Mouse (Mus musculus) MEL (cell line): ENCODE results near the gene Shtn1.

Experiments used
- CTCF ChIP-seq, 3 experiments: IDR thresholded peaks in 2 of 3; conservative IDR thresholded peaks in 1 of 3; 2 replicates each; pipeline ENCODE4 v1.5.1; 2011 to 2012; ENCODE audit warnings: low read length in 3 of 3, low read depth in 2 of 3, mild to moderate bottlenecking in 2 of 3, improper control_type of control experiment in 1 of 3, inconsistent platforms in 1 of 3, mixed read lengths in 1 of 3, moderate library complexity in 1 of 3; ENCODE audit not compliant: control insufficient read depth in 1 of 3, insufficient read depth in 1 of 3, poor library complexity in 1 of 3, severe bottlenecking in 1 of 3
- ETS1 ChIP-seq: IDR thresholded peaks from 2 replicates; pipeline ENCODE4 v1.6.1; 2012; ENCODE audit warnings: low read depth, mild to moderate bottlenecking, inconsistent platforms, low read length, improper control_type of control experiment, moderate library complexity
- GATA1 ChIP-seq: IDR thresholded peaks from 2 replicates; pipeline ENCODE4 v1.6.1; 2011; ENCODE audit warnings: low read depth, low read length, improper control_type of control experiment
- MAX ChIP-seq: IDR thresholded peaks from 2 replicates; pipeline ENCODE4 v1.6.1; 2011; ENCODE audit warnings: low read length, improper control_type of control experiment
- POLR2A ChIP-seq, 2 experiments: IDR thresholded peaks; 2 replicates each; pipeline ENCODE4 v1.6.1; 2011 to 2012; ENCODE audit warnings: low read length in 2 of 2, mild to moderate bottlenecking in 2 of 2, control low read depth in 1 of 2, improper control_type of control experiment in 1 of 2, low read depth in 1 of 2, moderate library complexity in 1 of 2; ENCODE audit not compliant: control insufficient read depth in 1 of 2, insufficient read depth in 1 of 2, poor library complexity in 1 of 2
- TAL1 ChIP-seq: IDR thresholded peaks from 2 replicates; pipeline ENCODE4 v1.6.1; 2012; ENCODE audit warnings: mild to moderate bottlenecking, inconsistent platforms, low read length, moderate library complexity, mixed read lengths
- TCF12 ChIP-seq: IDR thresholded peaks from 2 replicates; pipeline ENCODE4 v1.6.1; 2014; ENCODE audit warnings: low read depth, mild to moderate bottlenecking, inconsistent platforms, low read length, improper control_type of control experiment, moderate library complexity
- USF1 ChIP-seq: IDR thresholded peaks from 2 replicates; pipeline ENCODE4 v1.6.1; 2014; ENCODE audit warnings: low read depth, mild to moderate bottlenecking, inconsistent platforms, low read length, improper control_type of control experiment, moderate library complexity

DNA sequence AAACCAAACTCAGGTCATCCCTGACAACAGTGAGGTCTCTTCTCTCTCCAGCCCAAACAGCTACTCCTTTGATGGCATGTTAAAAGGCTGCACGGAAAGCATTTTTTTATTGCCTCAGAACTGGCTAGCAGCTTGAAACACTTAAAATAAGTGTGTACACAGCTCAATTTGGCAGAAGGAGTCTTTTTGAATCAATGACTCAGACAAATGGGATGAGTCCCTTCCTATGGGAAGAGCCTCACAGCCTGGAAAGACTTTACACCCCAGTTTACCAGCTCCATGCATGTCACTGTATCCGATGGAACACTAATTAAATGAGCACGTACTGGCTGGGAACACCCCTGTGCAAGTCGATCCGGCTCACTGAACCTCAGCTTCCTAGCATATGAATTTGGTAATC lies 12.3 kb downstream of the Shtn1 start:
- TF ChIP-seq TCF12: no peak
- no peak for TF ChIP-seq MAX
- TF ChIP-seq POLR2A (IDR thresholded peaks at IDR 0.05; ENCODE audit: control insufficient read depth in 1 of 2, insufficient read depth in 1 of 2, low read depth in 1 of 2, low read length in 2 of 2, poor library complexity in 1 of 2): no peak
- no peak for TF ChIP-seq TAL1
- TF ChIP-seq CTCF (IDR thresholded peaks at IDR 0.05 in 2 of 3, conservative IDR thresholded peaks at IDR 0.05 in 1 of 3; ENCODE audit: control insufficient read depth in 1 of 3, insufficient read depth in 1 of 3, low read depth in 2 of 3, low read length in 3 of 3, poor library complexity in 1 of 3, severe bottlenecking in 1 of 3): no peak
- TF ChIP-seq ETS1: no peak
- TF ChIP-seq GATA1: no peak
- TF ChIP-seq USF1: no peak
